Mouse (Mus musculus): Measurements from ENCODE around the gene Paip2b.

GRCm38 (mm10) chr6:83795492-83795900 lies 36.0 kb downstream of the Paip2b start:
- TF ChIP-seq MAFK (IDR thresholded peaks at IDR 0.05; ENCODE audit: insufficient read depth, low read depth, low read length) = no peak
- TF ChIP-seq HCFC1 (IDR thresholded peaks at IDR 0.05; ENCODE audit: borderline replicate concordance, insufficient read depth, low read length) = no peak
- no peak for TF ChIP-seq ZNF384 (IDR thresholded peaks at IDR 0.05; ENCODE audit: low read depth, low read length)

All from ES-E14 (cell line).